Mouse (Mus musculus): ENCODE data around the gene Slc25a53. TPM values are rescaled to one million over a fixed set of nuclear protein-coding genes. Genes with fewer than 3 reads are reported as not detected.
"Not testable (repeated sequence)": the region's sequence is repeated elsewhere in the genome, so short reads cannot be mapped to it uniquely, and the experiment has no call there.

Gene Slc25a53
- polyA plus RNA-seq, 1 experiment from 2014 or later, result 12.9 TPM

DNA sequence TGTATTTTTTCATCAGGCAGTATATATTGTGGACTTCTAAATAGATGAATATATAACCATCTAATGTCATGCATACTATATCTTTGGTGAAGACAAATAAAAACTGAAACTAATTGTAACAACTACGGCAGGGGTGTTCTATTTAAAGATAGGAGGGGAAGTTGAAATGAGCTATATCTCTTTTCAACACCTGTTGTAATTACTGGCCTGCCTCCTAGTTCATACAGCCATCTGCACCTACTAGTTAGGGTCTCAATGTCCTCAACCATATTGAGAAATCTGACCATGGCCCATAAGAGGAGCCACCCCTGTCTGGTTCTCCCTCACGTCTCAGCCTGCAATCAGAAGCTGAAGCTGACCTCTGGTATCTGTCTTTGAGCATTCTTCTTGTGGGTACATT, 41.8 kb downstream of the Slc25a53 start:
- H3K9ac ChIP-seq, result no peak overlapping the region
- H3K4me3 ChIP-seq, result no peak overlapping the region
- no peak overlapping the region for H3K4me2 ChIP-seq (replicated peaks)
- 74% methylated on average over 2 of the region's 2 CpGs for WGBS
- H3K27ac ChIP-seq, result no peak overlapping the region
- H3K27me3 ChIP-seq (replicated peaks), result no peaks in the 10 kb centered on the region
- no peaks in the 10 kb centered on the region for H3K36me3 ChIP-seq
- no peaks in the 10 kb centered on the region for H3K9me3 ChIP-seq
- peaks cover 11% of the 10 kb centered on the region; the same call in 1 of the 2 replicates for H3K4me1 ChIP-seq
- ATAC-seq (ENCODE audit: low FRiP score, low read depth), result no peak

DNA sequence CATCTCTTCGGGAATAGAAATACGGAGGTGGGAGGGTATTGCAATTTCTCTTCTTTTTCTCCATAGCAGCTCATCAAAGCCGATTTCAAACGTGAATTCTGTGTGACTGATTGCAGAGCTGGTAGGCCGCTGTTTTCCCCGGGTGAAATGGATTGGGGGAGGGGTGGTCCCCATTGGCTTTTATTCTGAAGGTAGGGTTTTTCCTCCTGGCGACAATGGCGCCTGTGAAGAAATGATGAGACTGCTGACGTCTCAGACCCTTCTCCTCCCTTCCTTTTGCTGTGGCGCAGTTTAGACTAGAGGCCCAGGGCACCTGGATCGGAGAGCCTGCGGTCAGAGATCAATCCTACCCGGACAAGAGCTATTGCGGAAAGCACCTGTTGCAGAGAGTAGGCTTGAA, 44.5 kb downstream of the Slc25a53 start:
- 18% methylated on average over 14 of the region's 14 CpGs for WGBS
- ATAC-seq (ENCODE audit: low FRiP score, low read depth), result peak; percentile 32
- no peaks in the 10 kb centered on the region for H3K9me3 ChIP-seq
- H3K4me2 ChIP-seq (replicated peaks), result peak overlapping the region; percentile 57
- peaks cover 11% of the 10 kb centered on the region; the same call in 1 of the 2 replicates for H3K4me1 ChIP-seq
- H3K36me3 ChIP-seq, result no peaks in the 10 kb centered on the region
- H3K9ac ChIP-seq, result peak overlapping the region; percentile 55; the same call in 1 of the 2 replicates
- H3K27me3 ChIP-seq (replicated peaks), result no peaks in the 10 kb centered on the region
- peak overlapping the region; percentile 38 for H3K4me3 ChIP-seq
- H3K27ac ChIP-seq, result 0 out of 2 replicates have a peak overlapping the region, but pooled peaks have one; percentile 53

DNA sequence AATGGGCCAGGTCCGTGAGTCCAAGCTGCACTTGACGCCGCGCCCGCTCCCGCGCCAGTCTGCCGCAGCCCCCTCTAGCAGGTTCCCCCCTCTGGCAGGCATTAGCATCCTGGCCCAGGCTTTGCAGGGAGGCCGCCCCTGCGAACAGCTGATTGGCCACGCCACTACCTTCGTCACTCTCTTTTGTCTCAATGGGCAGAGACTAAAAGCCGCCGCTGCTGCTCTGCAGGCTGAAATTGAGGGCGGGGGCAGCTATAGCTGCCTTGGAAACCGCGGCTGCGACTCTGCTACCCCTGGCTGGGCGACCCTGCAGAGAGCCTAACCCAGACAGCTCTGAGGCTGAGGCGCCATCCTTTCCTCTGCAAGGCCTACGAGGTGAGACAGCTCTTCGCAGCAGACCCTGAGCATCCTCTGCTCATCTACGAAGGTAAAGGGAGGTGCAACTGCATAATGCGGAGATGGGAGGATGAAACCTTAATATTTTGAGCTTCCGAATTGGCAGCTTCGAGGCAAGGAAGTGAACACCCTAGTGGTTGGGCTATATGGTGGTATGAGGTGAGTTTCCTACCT, 45.0 kb downstream of the Slc25a53 start, which contains the start of gene Zcchc18:
Gene Zcchc18 (plus strand): TSS at position 178 of the 570 bp plus-strand sequence.
- Histone ChIP-seq H3K4me2 (replicated peaks) (peak within 1 kb of the TSS; percentile 57), H3K36me3 (no peaks in the 10 kb centered on the region), H3K9ac (peak within 1 kb of the TSS; percentile 55), H3K27ac (0 out of 2 replicates have a peak within 1 kb of the TSS, but pooled peaks have one; percentile 53), H3K4me1 (peaks cover 11% of the 10 kb centered on the region; the same call in 1 of the 2 replicates), H3K9me3 (no peaks in the 10 kb centered on the region), H3K27me3 (replicated peaks) (no peaks in the 10 kb centered on the region), H3K4me3 (peak within 1 kb of the TSS; percentile 38)
- peak; percentile 99 for ATAC-seq (ENCODE audit: low FRiP score, low read depth)
- 23% methylated on average over 26 of the region's 26 CpGs for WGBS

DNA sequence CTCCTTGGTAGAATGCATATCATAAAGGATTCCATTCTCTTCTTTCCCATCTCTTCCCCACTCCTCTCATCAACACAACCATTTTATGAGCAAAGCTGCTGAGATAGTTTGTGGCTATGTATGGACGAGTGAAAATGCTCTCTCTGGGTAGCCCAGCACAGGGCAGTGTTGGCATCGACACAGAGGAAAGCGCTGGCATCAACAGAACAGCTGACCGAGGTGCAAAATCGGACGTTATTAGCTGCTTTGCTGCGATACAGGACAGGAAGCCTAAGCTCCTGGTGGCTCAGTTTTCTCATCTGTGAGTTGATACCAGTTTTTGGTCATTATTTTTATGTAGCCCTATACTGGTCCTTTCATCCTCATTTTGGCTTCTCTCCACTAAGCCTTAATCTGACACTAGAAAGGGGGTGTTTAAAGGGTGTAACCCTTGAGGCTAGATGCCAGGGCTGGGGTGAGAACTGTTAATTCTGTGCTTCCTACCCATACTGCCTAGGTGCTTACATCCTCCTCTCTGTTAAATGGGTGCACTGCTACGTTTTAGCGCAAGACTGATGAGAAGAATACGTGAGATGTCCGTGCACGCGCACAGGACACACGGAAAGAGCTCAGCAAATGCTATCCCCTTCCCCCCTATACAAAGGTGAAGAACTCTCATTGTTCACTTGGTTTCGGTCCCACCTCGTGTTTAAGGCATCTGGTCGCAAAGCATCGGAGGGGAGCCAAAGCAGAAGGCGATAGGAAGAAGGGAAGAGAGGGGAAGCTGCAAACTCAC, 45.7 kb downstream of the Slc25a53 start:
- peak overlapping the region; percentile 57 for H3K4me2 ChIP-seq (replicated peaks)
- H3K36me3 ChIP-seq, result no peaks in the 10 kb centered on the region
- H3K9me3 ChIP-seq, result no peaks in the 10 kb centered on the region
- no peak overlapping the region for H3K27ac ChIP-seq
- H3K4me3 ChIP-seq, result peak overlapping the region; percentile 38
- H3K9ac ChIP-seq, result peak overlapping the region; percentile 48
- WGBS, result 19% methylated on average over 19 of the region's 19 CpGs
- ATAC-seq (ENCODE audit: low FRiP score, low read depth), result peak; percentile 70
- H3K27me3 ChIP-seq (replicated peaks), result no peaks in the 10 kb centered on the region
- peaks cover 11% of the 10 kb centered on the region; the same call in 1 of the 2 replicates for H3K4me1 ChIP-seq

DNA sequence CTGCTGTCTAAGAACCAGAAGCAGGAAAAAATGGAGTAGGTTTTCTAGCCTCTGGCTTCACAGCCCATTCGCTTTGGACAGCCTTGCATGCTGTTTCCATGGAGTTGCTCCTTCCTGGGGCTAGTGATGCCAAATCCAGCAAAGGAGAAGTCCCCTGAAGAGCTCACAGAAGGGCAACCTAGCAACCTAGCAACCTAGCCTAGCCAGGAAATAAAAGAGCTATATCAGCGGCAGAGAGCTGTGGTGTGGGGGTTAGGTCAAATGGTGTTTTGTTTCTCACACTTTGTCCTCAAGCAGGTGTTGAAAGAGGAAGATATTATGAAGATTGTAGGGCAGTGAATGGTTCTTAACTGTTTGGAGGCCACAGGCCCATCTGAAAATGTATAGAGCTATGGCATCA, 46.8 kb downstream of the Slc25a53 start:
- no peaks in the 10 kb centered on the region for H3K36me3 ChIP-seq
- H3K9me3 ChIP-seq, result no peaks in the 10 kb centered on the region
- no peak for ATAC-seq (ENCODE audit: low FRiP score, low read depth)
- H3K4me3 ChIP-seq, result no peak overlapping the region
- H3K27ac ChIP-seq, result no peak overlapping the region
- no peak overlapping the region for H3K9ac ChIP-seq
- H3K4me2 ChIP-seq (replicated peaks), result no peak overlapping the region
- 62% methylated on average over 2 of the region's 2 CpGs for WGBS
- peaks cover 11% of the 10 kb centered on the region; the same call in 1 of the 2 replicates for H3K4me1 ChIP-seq
- no peaks in the 10 kb centered on the region for H3K27me3 ChIP-seq (replicated peaks)

DNA sequence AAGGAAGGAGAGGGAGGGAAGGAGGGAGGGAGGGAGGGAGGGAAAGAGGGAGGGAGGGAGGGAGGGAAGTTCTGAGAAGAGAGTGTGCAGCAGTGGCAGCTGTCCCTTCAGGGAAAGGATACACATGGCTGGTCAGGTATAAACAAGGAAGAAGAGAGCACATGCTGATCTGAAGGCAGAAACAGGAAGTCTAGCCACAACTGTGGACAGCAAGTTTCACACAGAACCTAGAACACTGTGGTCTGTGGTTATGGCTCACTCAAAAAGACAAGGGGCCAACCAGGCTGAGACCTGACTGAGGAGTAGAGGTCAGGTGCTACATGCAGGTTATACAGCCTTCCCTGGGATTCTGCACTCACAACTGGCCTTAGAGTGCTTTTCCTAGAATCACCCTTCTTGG, 52.1 kb downstream of the Slc25a53 start:
- H3K9me3 ChIP-seq, result no peaks in the 10 kb centered on the region
- ATAC-seq (ENCODE audit: low FRiP score, low read depth), result no peak
- no peaks in the 10 kb centered on the region for H3K4me1 ChIP-seq
- H3K9ac ChIP-seq, result no peak overlapping the region
- no peak overlapping the region for H3K27ac ChIP-seq
- H3K4me2 ChIP-seq (replicated peaks), result no peak overlapping the region
- H3K36me3 ChIP-seq, result no peaks in the 10 kb centered on the region
- no peaks in the 10 kb centered on the region for H3K27me3 ChIP-seq (replicated peaks)
- H3K4me3 ChIP-seq, result no peak overlapping the region

DNA sequence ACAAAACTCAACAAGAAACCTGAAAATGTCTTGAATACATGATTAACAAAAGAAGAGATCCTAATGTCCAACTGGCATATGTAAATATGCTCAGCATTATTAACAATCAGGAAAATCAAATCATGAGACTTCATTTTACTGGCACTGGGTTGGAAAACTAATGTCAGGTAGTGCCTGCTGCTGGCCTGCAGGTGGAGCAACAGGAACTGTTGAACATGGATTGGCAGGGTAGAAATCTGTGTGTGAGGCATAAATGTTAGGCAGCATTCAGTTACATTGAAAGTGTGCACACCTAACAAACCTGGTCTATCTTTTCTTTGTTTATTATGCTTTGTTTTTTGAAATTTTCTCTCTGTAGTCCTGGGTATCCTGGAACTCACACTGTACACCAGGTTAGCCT, 59.5 kb downstream of the Slc25a53 start:
- no peak overlapping the region for H3K27ac ChIP-seq
- no peak overlapping the region for H3K4me2 ChIP-seq (replicated peaks)
- H3K4me3 ChIP-seq, result no peak overlapping the region
- ATAC-seq (ENCODE audit: low FRiP score, low read depth), result no peak
- no peak overlapping the region for H3K9ac ChIP-seq
- H3K36me3 ChIP-seq, result no peaks in the 10 kb centered on the region
- no peaks in the 10 kb centered on the region for H3K4me1 ChIP-seq
- no peaks in the 10 kb centered on the region for H3K9me3 ChIP-seq
- no peaks in the 10 kb centered on the region for H3K27me3 ChIP-seq (replicated peaks)

DNA sequence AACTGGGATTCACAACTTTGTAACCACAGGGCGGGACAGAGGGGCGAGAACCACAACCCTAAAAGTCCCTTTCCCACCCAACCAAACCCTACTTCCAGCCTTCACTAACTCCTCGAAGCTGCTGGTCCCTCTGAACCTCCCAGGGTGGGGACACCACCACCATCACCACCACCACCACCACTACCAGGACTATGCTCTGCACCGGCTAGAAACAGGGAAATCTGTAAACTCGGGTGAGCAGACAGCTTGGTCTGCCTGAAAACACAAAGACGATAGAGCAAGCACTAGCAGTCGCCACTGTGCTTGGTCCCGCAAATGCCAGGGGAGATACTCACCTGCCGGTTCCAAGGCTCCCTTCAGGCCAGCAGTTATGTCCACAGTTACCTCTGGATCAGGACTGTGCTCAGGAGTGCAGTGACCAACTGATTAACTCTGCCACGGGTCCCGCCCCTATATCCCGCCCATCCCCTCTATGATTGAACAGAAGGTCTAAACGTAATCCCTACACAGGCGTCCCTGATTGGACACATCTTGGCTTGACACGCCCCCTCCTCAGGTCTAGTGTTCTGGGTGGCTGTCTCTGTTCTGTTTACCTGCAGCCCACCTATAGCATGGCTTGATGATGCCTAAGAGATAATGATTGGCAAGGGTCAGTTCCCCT, 61.5 kb downstream of the Slc25a53 start, which contains the start of the genes Tmsb15l and Tmsb15b1:
Gene Tmsb15l (minus strand): TSS at position 446 of the 661 bp plus-strand sequence.
Gene Tmsb15b1 (minus strand): TSS at position 451 of the 661 bp plus-strand sequence.
- Histone ChIP-seq H3K27me3 (replicated peaks) (no peaks in the 10 kb centered on the region), H3K27ac (no peak within 1 kb of the TSS), H3K4me1 (no peaks in the 10 kb centered on the region), H3K9ac (0 out of 2 replicates have a peak within 1 kb of the TSS, but pooled peaks have one; percentile 40), H3K4me3 (peak within 1 kb of the TSS; percentile 38), H3K9me3 (no peaks in the 10 kb centered on the region), H3K36me3 (no peaks in the 10 kb centered on the region), H3K4me2 (replicated peaks) (peak within 1 kb of the TSS; percentile 58)
- peak; percentile 100 for ATAC-seq (ENCODE audit: low FRiP score, low read depth)
- WGBS, result 27% methylated on average over 15 of the region's 15 CpGs

DNA sequence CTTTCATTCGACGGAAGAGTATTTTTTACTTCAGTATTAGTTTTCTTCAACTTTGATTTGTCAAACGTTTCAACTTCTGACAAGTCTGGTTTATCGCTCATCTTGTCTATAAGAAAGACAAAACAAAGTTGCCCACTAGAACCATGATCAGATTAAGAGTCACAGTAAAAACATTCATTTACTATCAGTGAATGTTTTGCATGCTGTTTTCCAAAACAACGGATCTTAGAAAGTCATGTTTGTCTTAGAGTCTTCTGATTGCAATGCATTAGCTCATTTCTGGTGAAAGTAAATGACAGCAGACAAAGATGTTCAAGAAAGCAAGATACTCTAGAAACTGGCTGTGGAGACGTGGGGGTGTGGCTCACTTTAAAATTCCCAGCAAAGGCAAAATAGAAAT, 62.7 kb downstream of the Slc25a53 start, which contains the start of gene Tmsb15b2:
Gene Tmsb15b2 (minus strand): TSS at position 101 of the 400 bp plus-strand sequence.
- not testable (repeated sequence) for H3K9me3 ChIP-seq; H3K27me3 ChIP-seq (replicated peaks)

DNA sequence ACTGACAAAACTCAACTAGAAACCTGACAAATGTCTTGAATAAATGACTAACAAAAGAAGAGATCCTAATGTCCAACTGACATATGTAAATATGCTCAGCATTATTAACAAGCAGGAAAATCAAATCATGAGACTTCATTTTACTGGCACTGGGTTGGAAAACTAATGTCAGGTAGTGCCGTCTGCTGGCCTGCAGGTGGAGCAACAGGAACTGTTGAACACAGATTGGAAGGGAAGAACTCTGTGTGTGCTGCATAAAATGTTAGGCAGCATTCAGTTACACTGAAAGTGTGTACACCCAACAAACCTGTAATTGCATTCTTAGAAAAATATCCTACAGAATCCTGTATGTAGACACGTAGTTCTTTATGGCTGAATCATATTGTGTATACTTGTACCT, 78.4 kb downstream of the Slc25a53 start:
- Histone ChIP-seq H3K9me3 (no peaks in the 10 kb centered on the region), H3K36me3 (no peaks in the 10 kb centered on the region), H3K4me2 (replicated peaks) (no peak overlapping the region), H3K27ac (no peak overlapping the region), H3K9ac (no peak overlapping the region), H3K4me1 (no peaks in the 10 kb centered on the region), H3K27me3 (replicated peaks) (no peaks in the 10 kb centered on the region), H3K4me3 (no peak overlapping the region)
- ATAC-seq (ENCODE audit: low FRiP score, low read depth), result no peak
- WGBS, result 32% methylated on average over 2 of the region's 2 CpGs

More for the DNA sequence above, 62.7 kb downstream of the Slc25a53 start, which contains the start of gene Tmsb15b2:
- not testable (repeated sequence) for ATAC-seq (ENCODE audit: low FRiP score, low read depth); H3K36me3 ChIP-seq; H3K27ac ChIP-seq; H3K4me1 ChIP-seq
- Histone ChIP-seq H3K4me2 (replicated peaks) (peak within 1 kb of the TSS; percentile 58), H3K4me3 (peak within 1 kb of the TSS; percentile 38; the same call in 1 of the 2 replicates), H3K9ac (0 out of 2 replicates have a peak within 1 kb of the TSS, but pooled peaks have one; percentile 40)
- 89% methylated on average over 6 of the region's 6 CpGs for WGBS

DNA sequence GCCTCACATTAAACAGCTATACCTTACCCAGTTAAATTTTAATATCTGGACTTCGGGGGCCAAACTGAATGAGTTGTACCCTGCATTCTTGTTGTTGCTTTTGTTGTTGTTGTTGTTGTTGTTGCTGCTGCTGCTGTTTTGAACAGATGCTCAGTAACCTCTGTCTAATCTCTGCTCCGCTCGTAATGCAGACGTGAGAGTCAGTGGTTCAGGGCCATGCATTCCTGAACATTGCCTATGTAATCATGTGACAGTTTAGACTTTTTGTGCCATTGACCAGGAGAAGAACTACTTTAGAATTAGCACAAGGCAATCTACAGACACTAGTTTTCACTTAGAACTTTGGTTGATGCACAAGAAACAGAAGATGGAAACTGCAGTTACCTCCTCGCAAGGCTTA, 79.8 kb downstream of the Slc25a53 start:
- not testable (repeated sequence) for H3K36me3 ChIP-seq; H3K4me1 ChIP-seq; H3K27me3 ChIP-seq (replicated peaks); H3K27ac ChIP-seq; H3K9me3 ChIP-seq; H3K4me3 ChIP-seq; H3K9ac ChIP-seq
- WGBS, result 56% methylated on average over 5 of the region's 5 CpGs
- H3K4me2 ChIP-seq (replicated peaks), result peak overlapping the region; percentile 53
- ATAC-seq (ENCODE audit: low FRiP score, low read depth), result peak; percentile 49; the same call in 1 of the 2 replicates
